Mouse (Mus musculus): ENCODE results near the gene Mfsd4b3. TPM values are rescaled to one million over a fixed set of nuclear protein-coding genes. Genes with fewer than 3 reads are reported as not detected.
A peak's percentile ranks its signal among the peaks of the same experiment; 100 is the strongest.
"Not testable (repeated sequence)": the region's sequence is repeated elsewhere in the genome, so short reads cannot be mapped to it uniquely, and the experiment has no call there.

The Mfsd4b3 gene
- polyA plus RNA-seq, 1 experiment, result 0.07 TPM

GRCm38 (mm10) chr10:39974982-39975381 lies 15.0 kb upstream of the Mfsd4b3 start:
- TF ChIP-seq POLR2A (IDR thresholded peaks at IDR 0.05; ENCODE audit: borderline replicate concordance, extremely low read depth, insufficient read depth, insufficient read length, poor library complexity, severe bottlenecking) (no peak), CTCF (IDR thresholded peaks at IDR 0.05; ENCODE audit: borderline replicate concordance, extremely low read depth, insufficient read depth, insufficient read length) (no peak)
- DNase-seq (ENCODE audit: low read depth), result no peak

DNA sequence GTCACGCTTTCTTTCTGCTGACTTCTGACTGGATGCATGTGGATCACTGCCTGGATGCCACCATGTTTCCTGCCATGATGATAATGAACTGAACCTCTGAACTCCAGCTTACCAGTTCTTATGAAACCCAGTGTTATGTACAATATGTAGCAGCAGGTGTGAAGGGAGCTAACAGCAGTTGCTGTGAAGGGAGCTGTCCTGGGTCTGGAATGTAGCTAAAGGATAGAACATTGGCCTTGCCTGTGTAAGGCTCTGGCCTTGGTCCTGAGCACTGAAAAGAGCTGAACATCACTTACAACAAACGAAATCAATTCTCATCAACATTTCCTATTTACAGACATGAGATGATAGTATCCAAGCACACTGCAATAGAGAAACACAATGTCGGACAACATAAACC lies 7.6 kb upstream of the Mfsd4b3 start:
- TF ChIP-seq POLR2A (IDR thresholded peaks at IDR 0.05; ENCODE audit: borderline replicate concordance, extremely low read depth, insufficient read depth, insufficient read length, poor library complexity, severe bottlenecking), result no peak
- no peak for TF ChIP-seq CTCF (IDR thresholded peaks at IDR 0.05; ENCODE audit: borderline replicate concordance, extremely low read depth, insufficient read depth, insufficient read length)
- no peak for DNase-seq (ENCODE audit: low read depth)

- DNase-seq (ENCODE audit: low read depth), result no peak
- TF ChIP-seq POLR2A (IDR thresholded peaks at IDR 0.05; ENCODE audit: borderline replicate concordance, extremely low read depth, insufficient read depth, insufficient read length, poor library complexity, severe bottlenecking), result no peak
- no peak for TF ChIP-seq CTCF (IDR thresholded peaks at IDR 0.05; ENCODE audit: borderline replicate concordance, extremely low read depth, insufficient read depth, insufficient read length)
These were observed 2.0 kb upstream of the Mfsd4b3 start for GRCm38 (mm10) chr10:39961906-39962305.

DNA sequence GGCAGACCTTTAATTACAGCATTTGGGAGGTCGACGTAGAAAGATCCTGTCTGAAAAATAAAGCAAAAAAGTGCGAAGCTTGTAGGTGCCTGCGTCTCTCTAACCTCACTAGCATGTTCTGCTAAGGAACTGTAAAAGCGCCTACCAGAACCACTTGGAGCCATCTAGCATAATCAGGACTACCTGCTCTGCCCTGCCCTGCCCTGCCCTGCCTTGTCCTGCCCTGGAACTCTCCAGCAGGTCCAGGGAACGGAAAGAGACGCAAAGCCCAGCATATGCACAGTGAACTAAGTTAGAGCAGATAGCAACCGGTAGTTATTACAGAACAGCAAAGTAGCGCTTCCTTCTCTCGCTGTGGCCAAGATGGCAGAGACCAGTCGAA lies 479 bp upstream of the Mfsd4b3 start:
- DNase-seq (ENCODE audit: low read depth), result no peak
- no peak for TF ChIP-seq CTCF (IDR thresholded peaks at IDR 0.05; ENCODE audit: borderline replicate concordance, extremely low read depth, insufficient read depth, insufficient read length)
- TF ChIP-seq POLR2A (IDR thresholded peaks at IDR 0.05; ENCODE audit: borderline replicate concordance, extremely low read depth, insufficient read depth, insufficient read length, poor library complexity, severe bottlenecking), result no peak

GRCm38 (mm10) chr10:39958266-39958665 lies 1.7 kb downstream of the Mfsd4b3 start:
- TF ChIP-seq CTCF (IDR thresholded peaks at IDR 0.05; ENCODE audit: borderline replicate concordance, extremely low read depth, insufficient read depth, insufficient read length) (no peak), POLR2A (IDR thresholded peaks at IDR 0.05; ENCODE audit: borderline replicate concordance, extremely low read depth, insufficient read depth, insufficient read length, poor library complexity, severe bottlenecking) (no peak)
- DNase-seq (ENCODE audit: low read depth), result peak; percentile 54

- peak; percentile 21 for DNase-seq (ENCODE audit: low read depth)
- TF ChIP-seq CTCF (IDR thresholded peaks at IDR 0.05; ENCODE audit: borderline replicate concordance, extremely low read depth, insufficient read depth, insufficient read length) (no peak), POLR2A (IDR thresholded peaks at IDR 0.05; ENCODE audit: borderline replicate concordance, extremely low read depth, insufficient read depth, insufficient read length, poor library complexity, severe bottlenecking) (no peak)
These were observed 3.5 kb downstream of the Mfsd4b3 start for GRCm38 (mm10) chr10:39956340-39956878.

- DNase-seq (ENCODE audit: low read depth), result no peak
- TF ChIP-seq POLR2A (IDR thresholded peaks at IDR 0.05; ENCODE audit: borderline replicate concordance, extremely low read depth, insufficient read depth, insufficient read length, poor library complexity, severe bottlenecking) (no peak), CTCF (IDR thresholded peaks at IDR 0.05; ENCODE audit: borderline replicate concordance, extremely low read depth, insufficient read depth, insufficient read length) (no peak)
These were observed 4.8 kb downstream of the Mfsd4b3 start for GRCm38 (mm10) chr10:39955163-39955562.

GRCm38 (mm10) chr10:39949377-39949954 lies 10.5 kb downstream of the Mfsd4b3 start:
- no peak for DNase-seq (ENCODE audit: low read depth)
- TF ChIP-seq CTCF (IDR thresholded peaks at IDR 0.05; ENCODE audit: borderline replicate concordance, extremely low read depth, insufficient read depth, insufficient read length), result no peak

GRCm38 (mm10) chr10:39947195-39947594 lies 12.8 kb downstream of the Mfsd4b3 start:
- not testable (repeated sequence) for DNase-seq (ENCODE audit: low read depth)

- no peak for DNase-seq (ENCODE audit: low read depth)
- TF ChIP-seq CTCF (IDR thresholded peaks at IDR 0.05; ENCODE audit: borderline replicate concordance, extremely low read depth, insufficient read depth, insufficient read length) (no peak), POLR2A (IDR thresholded peaks at IDR 0.05; ENCODE audit: borderline replicate concordance, extremely low read depth, insufficient read depth, insufficient read length, poor library complexity, severe bottlenecking) (no peak)
These were observed 23.4 kb downstream of the Mfsd4b3 start for GRCm38 (mm10) chr10:39936553-39936952.

- DNase-seq (ENCODE audit: low read depth), result peak; percentile 53
- no peak for TF ChIP-seq POLR2A (IDR thresholded peaks at IDR 0.05; ENCODE audit: borderline replicate concordance, extremely low read depth, insufficient read depth, insufficient read length, poor library complexity, severe bottlenecking)
- TF ChIP-seq CTCF (IDR thresholded peaks at IDR 0.05; ENCODE audit: borderline replicate concordance, extremely low read depth, insufficient read depth, insufficient read length), result peak; percentile 4; the same call in 1 of the 2 replicates
These were observed 33.3 kb downstream of the Mfsd4b3 start, which contains the start of gene Mfsd4b2 for GRCm38 (mm10) chr10:39926616-39927139. TSS of gene Mfsd4b2 (minus strand) at chr10:39926923.

- not testable (repeated sequence) for DNase-seq (ENCODE audit: low read depth)
These were observed 35.4 kb downstream of the Mfsd4b3 start for GRCm38 (mm10) chr10:39924556-39924955.

Data from brain, embryonic 14.5 days (tissue).